ENCODE assay signal across 20 mouse cellular contexts in genomic region chr12:105721452-105722132, GRCm38 (mm10). TPM values are rescaled to one million over a fixed set of nuclear protein-coding genes. Genes with fewer than 3 reads are reported as not detected.
DNase-seq lines count a peak whose midpoint lies in the region; ATAC-seq lines count a peak whose summit lies in the region.
"Had no signal": no experiment of that assay in that cellular context is flagged by ENCODE, and none has a peak within 500 bp of the region (broad histone marks: within the 10 kb centered on the region; RNA-seq: fewer than 3 reads in every experiment).

No protein-coding gene starts in this region.

- no peak overlapping the region for H3K4me3 ChIP-seq in neural tube, embryonic 11.5 days (ENCODE audit: low read depth, low read length)
- H3K4me3 ChIP-seq in hindbrain, embryonic 14.5 days (replicated peaks; ENCODE audit: low read length): no peak overlapping the region
- no peak overlapping the region for H3K4me3 ChIP-seq in midbrain, embryonic 16.5 days (ENCODE audit: low read depth, low read length)
- H3K4me3 ChIP-seq: erythroblast, embryonic 14.5 days; gastrocnemius, adult 2 months; heart, embryonic 15.5 days; limb, embryonic 15.5 days had no signal

- no peaks in the 10 kb centered on the region for H3K27me3 ChIP-seq in neural tube, embryonic 11.5 days (ENCODE audit: control insufficient read depth, insufficient read depth, low read length)
- no peaks in the 10 kb centered on the region for H3K27me3 ChIP-seq in hindbrain, embryonic 14.5 days (ENCODE audit: control insufficient read depth, insufficient read depth, low read length)
- H3K27me3 ChIP-seq in midbrain, embryonic 16.5 days (ENCODE audit: control insufficient read depth, insufficient read depth, low read depth, low read length): no peaks in the 10 kb centered on the region
- H3K27me3 ChIP-seq: limb, embryonic 15.5 days had no signal

- ATAC-seq in neural tube, embryonic 11.5 days (ENCODE audit: insufficient read depth, low FRiP score, low TSS enrichment): peak; percentile 50; the same call in 1 of the 2 replicates
- peak; percentile 74 for ATAC-seq in hindbrain, embryonic 14.5 days (ENCODE audit: low FRiP score)
- ATAC-seq in midbrain, embryonic 16.5 days: peak; percentile 71

- no peak for DNase-seq in neural tube, embryonic 11.5 days (ENCODE audit: low spot score)
- no peak for DNase-seq in neural tube, embryonic 10.5 days (ENCODE audit: extremely low spot score, low spot score)
- DNase-seq in hindbrain, embryonic 14.5 days (ENCODE audit: low spot score): peak; percentile 48
- no peak for DNase-seq in cerebellum, adult 11 months
- DNase-seq in B cell, adult 2 months: no peak
- DNase-seq in left cerebral cortex, adult 9 months (ENCODE audit: low spot score in 2 of 2): no peak
- DNase-seq: adrenal gland, adult 2 months; cerebellum, adult 8-10 months; gastrocnemius, adult 2 months; heart, adult 11 months; layer of hippocampus, adult 9-11 months; lung, adult 18-20 months; lung, postnatal 36 days; right cerebral cortex, postnatal 14 days had no signal

- H3K9me3 ChIP-seq in neural tube, embryonic 11.5 days (ENCODE audit: control insufficient read depth, low read length): no peaks in the 10 kb centered on the region
- no peaks in the 10 kb centered on the region for H3K9me3 ChIP-seq in hindbrain, embryonic 14.5 days (ENCODE audit: control insufficient read depth, low read length)
- H3K9me3 ChIP-seq in midbrain, embryonic 16.5 days (replicated peaks; ENCODE audit: control insufficient read depth, low read length, poor library complexity, severe bottlenecking): no peaks in the 10 kb centered on the region
- H3K9me3 ChIP-seq: G1E; heart, embryonic 15.5 days; limb, embryonic 15.5 days had no signal

- H3K36me3 ChIP-seq in neural tube, embryonic 11.5 days (ENCODE audit: control insufficient read depth, insufficient read depth, low read length): no peaks in the 10 kb centered on the region
- H3K36me3 ChIP-seq in hindbrain, embryonic 14.5 days (replicated peaks; ENCODE audit: control insufficient read depth, insufficient read depth): no peaks in the 10 kb centered on the region
- no peaks in the 10 kb centered on the region for H3K36me3 ChIP-seq in midbrain, embryonic 16.5 days (ENCODE audit: control insufficient read depth, insufficient read depth, low read length)
- H3K36me3 ChIP-seq: G1E; heart, embryonic 15.5 days; limb, embryonic 15.5 days had no signal

- H3K9ac ChIP-seq in neural tube, embryonic 11.5 days (ENCODE audit: low read length): no peak overlapping the region
- H3K9ac ChIP-seq in hindbrain, embryonic 14.5 days: peak overlapping the region; percentile 5; the same call in 1 of the 2 replicates
- peak overlapping the region; percentile 41; the same call in 1 of the 2 replicates for H3K9ac ChIP-seq in midbrain, embryonic 16.5 days (ENCODE audit: low read depth, low read length)
- H3K9ac ChIP-seq: heart, embryonic 15.5 days; limb, embryonic 15.5 days had no signal

- 49% methylated on average over 14 of the region's 14 CpGs for WGBS in neural tube, embryonic 11.5 days
- WGBS in hindbrain, embryonic 14.5 days: 31% methylated on average over 14 of the region's 14 CpGs
- 29% methylated on average over 14 of the region's 14 CpGs for WGBS in midbrain, embryonic 16.5 days

- no peak overlapping the region for H3K27ac ChIP-seq in neural tube, embryonic 11.5 days (ENCODE audit: low read depth, low read length)
- peak overlapping the region; percentile 72 for H3K27ac ChIP-seq in hindbrain, embryonic 14.5 days
- peak overlapping the region; percentile 80 for H3K27ac ChIP-seq in midbrain, embryonic 16.5 days (ENCODE audit: low read length)
- H3K27ac ChIP-seq: gastrocnemius, adult 2 months; heart, embryonic 15.5 days; kidney, postnatal 0 days; limb, embryonic 15.5 days had no signal

- no peak overlapping the region for H3K4me2 ChIP-seq in neural tube, embryonic 11.5 days (ENCODE audit: low read depth)
- peak overlapping the region; percentile 19; the same call in 1 of the 2 replicates for H3K4me2 ChIP-seq in hindbrain, embryonic 14.5 days (replicated peaks)
- peak overlapping the region; percentile 30; the same call in 1 of the 2 replicates for H3K4me2 ChIP-seq in midbrain, embryonic 16.5 days (ENCODE audit: low read length)
- H3K4me2 ChIP-seq: heart, embryonic 15.5 days; limb, embryonic 15.5 days had no signal

- no peaks in the 10 kb centered on the region for H3K4me1 ChIP-seq in neural tube, embryonic 11.5 days (ENCODE audit: control insufficient read depth, insufficient read depth, low read length)
- peaks cover 13% of the 10 kb centered on the region for H3K4me1 ChIP-seq in hindbrain, embryonic 14.5 days (replicated peaks; ENCODE audit: control insufficient read depth, insufficient read depth, low read length)
- peaks cover 18% of the 10 kb centered on the region for H3K4me1 ChIP-seq in midbrain, embryonic 16.5 days (ENCODE audit: control insufficient read depth, insufficient read depth, low read length)
- H3K4me1 ChIP-seq: heart, embryonic 15.5 days; limb, embryonic 15.5 days had no signal

RNA-seq across cellular contexts. Expression of gene Ak7, which starts 15.8 kb away (rescaled TPM):
- polyA plus RNA-seq in neural tube, embryonic 11.5 days (2014; fragmentation: Nextera tagmentation; extraction: Ambion mirVana): 0.07 and 0.12 TPM in 2 replicates
- polyA plus RNA-seq in hindbrain, embryonic 14.5 days (2014; fragmentation: Nextera tagmentation; extraction: Ambion mirVana): 1.2 and 1.9 TPM in 2 replicates
- 2.1 and 2.3 TPM in 2 replicates for polyA plus RNA-seq in midbrain, embryonic 16.5 days (2015; fragmentation: Nextera tagmentation; extraction: Ambion mirVana)
- polyA plus RNA-seq: erythroblast, embryonic 14.5 days had no signal

RNA-seq across cellular contexts. Expression of gene Atg2b, which starts 36.6 kb away (rescaled TPM):
- polyA plus RNA-seq in neural tube, embryonic 11.5 days (2014; fragmentation: Nextera tagmentation; extraction: Ambion mirVana): 16.6 and 17.3 TPM in 2 replicates
- polyA plus RNA-seq in hindbrain, embryonic 14.5 days (2014; fragmentation: Nextera tagmentation; extraction: Ambion mirVana): 18.2 and 18.4 TPM in 2 replicates
- 14.0 and 15.6 TPM in 2 replicates for polyA plus RNA-seq in midbrain, embryonic 16.5 days (2015; fragmentation: Nextera tagmentation; extraction: Ambion mirVana)

RNA-seq across cellular contexts. Expression of gene Gskip, which starts 37.0 kb away (rescaled TPM):
- 35.2 and 40.7 TPM in 2 replicates for polyA plus RNA-seq in neural tube, embryonic 11.5 days (2014; fragmentation: Nextera tagmentation; extraction: Ambion mirVana)
- polyA plus RNA-seq in hindbrain, embryonic 14.5 days (2014; fragmentation: Nextera tagmentation; extraction: Ambion mirVana): 28.3 and 30.1 TPM in 2 replicates
- polyA plus RNA-seq in midbrain, embryonic 16.5 days (2015; fragmentation: Nextera tagmentation; extraction: Ambion mirVana): 29.9 and 32.1 TPM in 2 replicates
